In the genomic region with DNA sequence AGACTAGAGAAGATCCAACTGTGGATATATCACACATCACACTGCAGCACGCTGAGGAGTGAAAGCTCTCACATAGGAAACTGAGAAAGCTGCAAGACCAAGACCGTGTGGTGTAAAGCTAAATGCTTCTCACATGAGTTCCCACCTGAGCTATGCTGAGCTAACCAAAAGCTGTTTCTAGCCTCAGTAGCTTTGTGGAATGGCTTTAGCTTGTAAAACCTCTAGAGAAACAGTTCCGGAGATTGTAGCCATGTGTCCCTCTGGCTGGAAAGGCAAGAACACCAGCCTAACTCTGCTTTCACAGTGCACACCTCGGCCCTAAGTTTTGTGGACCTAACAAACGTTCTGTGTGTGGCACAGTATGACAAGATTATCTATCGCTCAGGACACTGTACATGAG, we compare ENCODE assay signal across 15 mouse cellular contexts.
DNase-seq lines count a peak whose midpoint lies in the region; ATAC-seq lines count a peak whose summit lies in the region.
"Had no signal": no experiment of that assay in that cellular context is flagged by ENCODE, and none has a peak within 500 bp of the region (broad histone marks: within the 10 kb centered on the region; RNA-seq: fewer than 3 reads in every experiment).

No protein-coding gene starts in this region.

- no peak overlapping the region for H3K9ac ChIP-seq in heart, embryonic 12.5 days
- H3K9ac ChIP-seq in midbrain, embryonic 13.5 days (replicated peaks), result no peak overlapping the region
- H3K9ac ChIP-seq in hindbrain, embryonic 16.5 days (ENCODE audit: low read depth, low read length), result no peak overlapping the region
- H3K9ac ChIP-seq in stomach, embryonic 15.5 days, result no peak overlapping the region

- WGBS in heart, embryonic 12.5 days, result 27% methylated on average over 6 of the region's 6 CpGs
- 78% methylated on average over 6 of the region's 6 CpGs for WGBS in midbrain, embryonic 13.5 days
- WGBS in midbrain, embryonic 10.5 days, result 70% methylated on average over 6 of the region's 6 CpGs
- 61% methylated on average over 6 of the region's 6 CpGs for WGBS in hindbrain, embryonic 16.5 days
- 38% methylated on average over 6 of the region's 6 CpGs for WGBS in stomach, embryonic 15.5 days

- no peak overlapping the region for H3K27ac ChIP-seq in heart, embryonic 12.5 days (ENCODE audit: poor library complexity, severe bottlenecking)
- no peak overlapping the region for H3K27ac ChIP-seq in midbrain, embryonic 13.5 days
- H3K27ac ChIP-seq in midbrain, embryonic 10.5 days (replicated peaks), result no peak overlapping the region
- no peak overlapping the region for H3K27ac ChIP-seq in hindbrain, embryonic 16.5 days (ENCODE audit: low read depth, low read length)
- H3K27ac ChIP-seq in stomach, embryonic 15.5 days, result no peak overlapping the region

- H3K4me3 ChIP-seq in heart, embryonic 12.5 days, result no peak overlapping the region
- no peak overlapping the region for H3K4me3 ChIP-seq in midbrain, embryonic 13.5 days (replicated peaks)
- H3K4me3 ChIP-seq in midbrain, embryonic 10.5 days, result no peak overlapping the region
- H3K4me3 ChIP-seq in hindbrain, embryonic 16.5 days (ENCODE audit: low read length), result peak overlapping the region; percentile 58
- no peak overlapping the region for H3K4me3 ChIP-seq in stomach, embryonic 15.5 days (replicated peaks)

- no peak for DNase-seq in heart, adult 11 months
- DNase-seq in midbrain, embryonic 10.5 days (ENCODE audit: low spot score), result no peak
- DNase-seq in spleen, postnatal 14 days (ENCODE audit: low spot score in 2 of 2), result no peak
- no peak for DNase-seq in urinary bladder, postnatal 14 days (ENCODE audit: low spot score)
- DNase-seq: adrenal gland, adult 8-10 months; gastrocnemius, postnatal 14 days; layer of hippocampus, adult 9-11 months; lung, adult 18-20 months; spleen, adult 18-20 months had no signal

- H3K36me3 ChIP-seq in heart, embryonic 12.5 days, result no peaks in the 10 kb centered on the region
- no peaks in the 10 kb centered on the region for H3K36me3 ChIP-seq in midbrain, embryonic 13.5 days
- H3K36me3 ChIP-seq in midbrain, embryonic 10.5 days, result no peaks in the 10 kb centered on the region
- no peaks in the 10 kb centered on the region for H3K36me3 ChIP-seq in hindbrain, embryonic 16.5 days (ENCODE audit: control insufficient read depth, insufficient read depth, low read length)
- H3K36me3 ChIP-seq in stomach, embryonic 15.5 days, result no peaks in the 10 kb centered on the region

- 0 out of 2 replicates have a peak overlapping the region, but pooled peaks have one; percentile 6 for H3K4me2 ChIP-seq in heart, embryonic 12.5 days
- H3K4me2 ChIP-seq in midbrain, embryonic 13.5 days (replicated peaks), result peak overlapping the region; percentile 83
- H3K4me2 ChIP-seq in hindbrain, embryonic 16.5 days (ENCODE audit: low read length), result peak overlapping the region; percentile 91
- H3K4me2 ChIP-seq in stomach, embryonic 15.5 days, result 0 out of 2 replicates have a peak overlapping the region, but pooled peaks have one; percentile 6

- peaks cover 19% of the 10 kb centered on the region for H3K4me1 ChIP-seq in heart, embryonic 12.5 days (replicated peaks)
- peaks cover 24% of the 10 kb centered on the region for H3K4me1 ChIP-seq in midbrain, embryonic 13.5 days (replicated peaks)
- H3K4me1 ChIP-seq in midbrain, embryonic 10.5 days, result peaks cover 22% of the 10 kb centered on the region
- peaks cover 5% of the 10 kb centered on the region for H3K4me1 ChIP-seq in hindbrain, embryonic 16.5 days (ENCODE audit: control insufficient read depth, insufficient read depth, low read depth, low read length)
- 0 out of 2 replicates have a peak, but pooled peaks cover 5% of the 10 kb centered on the region for H3K4me1 ChIP-seq in stomach, embryonic 15.5 days

- H3K9me3 ChIP-seq in heart, embryonic 12.5 days (replicated peaks), result no peaks in the 10 kb centered on the region
- H3K9me3 ChIP-seq in midbrain, embryonic 13.5 days, result no peaks in the 10 kb centered on the region
- no peaks in the 10 kb centered on the region for H3K9me3 ChIP-seq in midbrain, embryonic 10.5 days (replicated peaks)
- H3K9me3 ChIP-seq in hindbrain, embryonic 16.5 days (ENCODE audit: control insufficient read depth, low read length), result no peaks in the 10 kb centered on the region
- no peaks in the 10 kb centered on the region for H3K9me3 ChIP-seq in stomach, embryonic 15.5 days

- no peak for ATAC-seq in heart, embryonic 12.5 days (ENCODE audit: insufficient number of reproducible peaks, low FRiP score)
- ATAC-seq in midbrain, embryonic 13.5 days, result no peak
- no peak for ATAC-seq in hindbrain, embryonic 16.5 days
- ATAC-seq in stomach, embryonic 15.5 days (ENCODE audit: insufficient read depth, low FRiP score, low read depth), result no peak
- ATAC-seq: Patski had no signal

- 0 out of 2 replicates have a peak, but pooled peaks cover 9% of the 10 kb centered on the region for H3K27me3 ChIP-seq in heart, embryonic 12.5 days (replicated peaks)
- H3K27me3 ChIP-seq in midbrain, embryonic 13.5 days, result no peaks in the 10 kb centered on the region
- peaks cover 25% of the 10 kb centered on the region; the same call in 1 of the 2 replicates for H3K27me3 ChIP-seq in midbrain, embryonic 10.5 days (ENCODE audit: low read depth, poor library complexity, severe bottlenecking)
- H3K27me3 ChIP-seq in hindbrain, embryonic 16.5 days (replicated peaks; ENCODE audit: control insufficient read depth, insufficient read depth, low read length), result no peaks in the 10 kb centered on the region
- no peaks in the 10 kb centered on the region for H3K27me3 ChIP-seq in stomach, embryonic 15.5 days (replicated peaks)
- H3K27me3 ChIP-seq: CH12.LX had no signal

Comparison
In these comparisons a context has a peak if more than half of its experiments do, and no peak if none do; other contexts are left out.
1. H3K4me2 ChIP-seq: peak in every context shown above with its lines; median percentile 91 in hindbrain, embryonic 16.5 days; 83 in midbrain, embryonic 13.5 days; 6 in heart, embryonic 12.5 days; 6 in stomach, embryonic 15.5 days.